Mouse (Mus musculus) lung, embryonic 16.5 days (tissue): ENCODE data around the gene Ntng1. TPM values are rescaled to one million over a fixed set of nuclear protein-coding genes. Genes with fewer than 3 reads are reported as not detected.
A peak's percentile ranks its signal among the peaks of the same experiment; 100 is the strongest.

ENCODE experiments used
- ATAC-seq: fragments of 200-750 bp; cut with Nextera tagmentation; 2 replicates; pipeline ENCODE4 v1.8.0; 2017; ENCODE audit warnings: low read depth, mild to moderate bottlenecking, moderate library complexity
- H3K27ac ChIP-seq: fragments of 300-500 bp; sonication (generic); 2 replicates; pipeline ENCODE4 v1.5.1; 2014; ENCODE audit warnings: mild to moderate bottlenecking, control low read depth, low read length
- H3K27me3 ChIP-seq: fragments of 300-500 bp; sonication (generic); 2 replicates; pipeline ENCODE4 v1.6.1; 2014; ENCODE audit warnings: low read depth, low read length, mixed read lengths; ENCODE audit not compliant: control insufficient read depth, insufficient read depth
- H3K36me3 ChIP-seq: fragments of 300-500 bp; sonication (generic); 2 replicates; pipeline ENCODE4 v1.6.1; 2014; ENCODE audit warnings: low read length; ENCODE audit not compliant: control insufficient read depth, insufficient read depth
- H3K4me1 ChIP-seq: fragments of 300-500 bp; sonication (generic); replicated peaks from 2 replicates; pipeline ENCODE4 v1.6.1; 2014; ENCODE audit warnings: low read length, mixed read lengths; ENCODE audit not compliant: control insufficient read depth, insufficient read depth
- H3K4me2 ChIP-seq: fragments of 300-500 bp; sonication (generic); 2 replicates; pipeline ENCODE4 v1.6.1; 2014; ENCODE audit warnings: low read depth, low read length, control low read depth
- H3K4me3 ChIP-seq: fragments of 300-500 bp; sonication (generic); 2 replicates; pipeline ENCODE4 v1.5.1; 2014; ENCODE audit warnings: mild to moderate bottlenecking, low read length, control low read depth
- H3K9ac ChIP-seq: fragments of 300-500 bp; sonication (generic); 2 replicates; pipeline ENCODE4 v1.6.1; 2014; ENCODE audit warnings: low read length, control low read depth
- H3K9me3 ChIP-seq: fragments of 300-500 bp; sonication (generic); 2 replicates; pipeline ENCODE4 v1.6.1; 2016; ENCODE audit warnings: low read length; ENCODE audit not compliant: control insufficient read depth
- WGBS: fragments of 180-500 bp; shearing (Covaris S2); extraction: QIAGEN DNeasy Blood & Tissue Kit; methylation state at CpG from one replicate; pipeline ENCODE4 v1.1.7; 2014; 5-methylcytosine and 5-hydroxymethylcytosine counted together
- polyA plus RNA-seq: library from polyadenylated mRNA; unstranded; fragments of >200 nt; fragmentation: Nextera tagmentation; extraction: Ambion mirVana; gene quantifications from 2 replicates; pipeline ENCODE4 v1.2.1, GENCODE M21; 2015

Ntng1 gene
- polyA plus RNA-seq, 1 experiment from 2014 or later, result 1.1 TPM

- no peak overlapping the region for H3K4me3 ChIP-seq
- ATAC-seq, result no peak
- 26% methylated on average over 2 of the region's 2 CpGs for WGBS
- H3K4me1 ChIP-seq, result no peaks in the 10 kb centered on the region
- H3K9ac ChIP-seq, result no peak overlapping the region
- no peaks in the 10 kb centered on the region for H3K27me3 ChIP-seq
- no peak overlapping the region for H3K27ac ChIP-seq
- H3K36me3 ChIP-seq, result no peaks in the 10 kb centered on the region
- H3K9me3 ChIP-seq, result no peaks in the 10 kb centered on the region
- H3K4me2 ChIP-seq, result no peak overlapping the region
These were observed 403.2 kb downstream of the Ntng1 start for GRCm38 (mm10) chr3:109740466-109741102.

- ATAC-seq, result peak; percentile 71; the same call in 1 of the 2 replicates
- H3K4me1 ChIP-seq, result no peaks in the 10 kb centered on the region
- no peaks in the 10 kb centered on the region for H3K9me3 ChIP-seq
- H3K9ac ChIP-seq, result no peak overlapping the region
- no peak overlapping the region for H3K4me2 ChIP-seq
- 44% methylated on average over 10 of the region's 10 CpGs for WGBS
- no peak overlapping the region for H3K4me3 ChIP-seq
- H3K27me3 ChIP-seq, result no peaks in the 10 kb centered on the region
- no peaks in the 10 kb centered on the region for H3K36me3 ChIP-seq
- no peak overlapping the region for H3K27ac ChIP-seq
These were observed 411.3 kb downstream of the Ntng1 start for GRCm38 (mm10) chr3:109732327-109733182.

GRCm38 (mm10) chr3:109731592-109732230, 412.1 kb downstream of the Ntng1 start:
- no peaks in the 10 kb centered on the region for H3K36me3 ChIP-seq
- no peak overlapping the region for H3K4me2 ChIP-seq
- no peaks in the 10 kb centered on the region for H3K27me3 ChIP-seq
- no peak for ATAC-seq
- no peaks in the 10 kb centered on the region for H3K9me3 ChIP-seq
- H3K27ac ChIP-seq, result no peak overlapping the region
- no peak overlapping the region for H3K4me3 ChIP-seq
- H3K9ac ChIP-seq, result no peak overlapping the region
- H3K4me1 ChIP-seq, result no peaks in the 10 kb centered on the region
- WGBS, result 72% methylated on average over 5 of the region's 5 CpGs

Other genes with a start within 250 kb of the Ntng1 start
- gene Prmt6, start 107.0 kb upstream of the Ntng1 start, polyA plus RNA-seq, result 12.4 and 14.2 TPM in 2 replicates